Mouse (Mus musculus) T-helper 2 cell (primary cell): ENCODE measurements around the gene Lrrc47.

Experiments
- in situ Hi-C: fragments of 300-600 bp; cut with MboI, MseI; formaldehyde crosslinking; loops from one replicate; pipeline ENCODE4 v1.15.1; 2025; ENCODE audit warnings: high pct_unique_total_duplicates

The Lrrc47 gene

GRCm38 (mm10) chr4:154022844-154023243 lies 11.3 kb downstream of the Lrrc47 start:
- in situ Hi-C loops: no loop called here

- in situ Hi-C loops: no loop called here
Measured at GRCm38 (mm10) chr4:154023754-154024601, 12.4 kb downstream of the Lrrc47 start.

GRCm38 (mm10) chr4:154024729-154025521 lies 13.4 kb downstream of the Lrrc47 start:
- in situ Hi-C loops: no loop called here

GRCm38 (mm10) chr4:154025641-154026440 lies 14.3 kb downstream of the Lrrc47 start, which contains the start of gene Smim1:
Gene Smim1, minus strand, starts transcription at chr4:154026230.
- in situ Hi-C loops: no loop called here

GRCm38 (mm10) chr4:154026441-154026761 lies 14.9 kb downstream of the Lrrc47 start:
- in situ Hi-C loops: no loop called here

GRCm38 (mm10) chr4:154028066-154028465 lies 16.5 kb downstream of the Lrrc47 start:
- in situ Hi-C loops: no loop called here

GRCm38 (mm10) chr4:154028646-154029045 lies 17.1 kb downstream of the Lrrc47 start:
- in situ Hi-C loops: no loop called here

GRCm38 (mm10) chr4:154037123-154037522 lies 25.6 kb downstream of the Lrrc47 start:
- in situ Hi-C loops: no loop called here

- in situ Hi-C loops: loop anchor here (10.0 kb wide), 1 partner anchor 252 kb away; no protein-coding TSS in a partner anchor
Measured at GRCm38 (mm10) chr4:154042577-154042976, 31.0 kb downstream of the Lrrc47 start, which contains the start of gene Ccdc27. Gene Ccdc27, minus strand, starts transcription at chr4:154042677.

- in situ Hi-C loops: loop anchor here (10.0 kb wide), 1 partner anchor 249 kb away; no protein-coding TSS in a partner anchor
Measured at GRCm38 (mm10) chr4:154045837-154046236, 34.3 kb downstream of the Lrrc47 start.

- in situ Hi-C loops: loop anchor here (25.0 kb wide), 1 partner anchor 389 kb away; no protein-coding TSS in a partner anchor
Measured at GRCm38 (mm10) chr4:154051401-154051800, 39.9 kb downstream of the Lrrc47 start.

- in situ Hi-C loops: loop anchor here (25.0 kb wide), 1 partner anchor 391 kb away; no protein-coding TSS in a partner anchor
Measured at GRCm38 (mm10) chr4:154053065-154053464, 41.5 kb downstream of the Lrrc47 start.

- in situ Hi-C loops: loop anchor here (25.0 kb wide), 1 partner anchor 393 kb away; no protein-coding TSS in a partner anchor
Measured at GRCm38 (mm10) chr4:154055482-154055881, 44.0 kb downstream of the Lrrc47 start.

- in situ Hi-C loops: loop anchor here (25.0 kb wide), 1 partner anchor 394 kb away; no protein-coding TSS in a partner anchor
Measured at GRCm38 (mm10) chr4:154056046-154056445, 44.5 kb downstream of the Lrrc47 start.

- in situ Hi-C loops: loop anchor here (25.0 kb wide), 1 partner anchor 394 kb away; no protein-coding TSS in a partner anchor
Measured at GRCm38 (mm10) chr4:154056661-154057060, 45.1 kb downstream of the Lrrc47 start.

- in situ Hi-C loops: loop anchor here (25.0 kb wide), 1 partner anchor 395 kb away; no protein-coding TSS in a partner anchor
Measured at GRCm38 (mm10) chr4:154057696-154058095, 46.2 kb downstream of the Lrrc47 start.

GRCm38 (mm10) chr4:154064827-154065773 lies 53.6 kb downstream of the Lrrc47 start:
- in situ Hi-C loops: loop anchor here (25.0 kb wide), 1 partner anchor 403 kb away; no protein-coding TSS in a partner anchor

GRCm38 (mm10) chr4:154070896-154071295 lies 59.4 kb downstream of the Lrrc47 start:
- in situ Hi-C loops: loop anchor here (25.0 kb wide), 1 partner anchor 409 kb away; no protein-coding TSS in a partner anchor
